Mouse (Mus musculus): ENCODE data around the gene Rab4b.

The Rab4b gene

GRCm38 (mm10) chr7:27159882-27160281 is 18.8 kb downstream of the Rab4b start:
- peak; percentile 91 for DNase-seq (ENCODE audit: low spot score)

- no peak for DNase-seq (ENCODE audit: low spot score)
These were observed 19.4 kb downstream of the Rab4b start for GRCm38 (mm10) chr7:27159256-27159655.

- DNase-seq (ENCODE audit: low spot score): no peak
These were observed 20.5 kb downstream of the Rab4b start for GRCm38 (mm10) chr7:27158171-27158570.

GRCm38 (mm10) chr7:27156005-27156404 is 22.7 kb downstream of the Rab4b start:
- no peak for DNase-seq (ENCODE audit: low spot score)

- DNase-seq (ENCODE audit: low spot score): peak; percentile 77
These were observed 25.4 kb downstream of the Rab4b start, which contains the start of gene Cyp2t4 for GRCm38 (mm10) chr7:27153205-27153764. TSS of gene Cyp2t4 (plus strand) at chr7:27153714.

- no peak for DNase-seq (ENCODE audit: low spot score)
These were observed 42.2 kb downstream of the Rab4b start for GRCm38 (mm10) chr7:27136410-27136996.

- no peak for DNase-seq (ENCODE audit: low spot score)
These were observed 44.9 kb downstream of the Rab4b start for GRCm38 (mm10) chr7:27133757-27134156.

- no peak for DNase-seq (ENCODE audit: low spot score)
These were observed 45.5 kb downstream of the Rab4b start for GRCm38 (mm10) chr7:27133156-27133555.

GRCm38 (mm10) chr7:27132588-27132987 is 46.1 kb downstream of the Rab4b start:
- no peak for DNase-seq (ENCODE audit: low spot score)

GRCm38 (mm10) chr7:27131387-27131786 is 47.3 kb downstream of the Rab4b start:
- no peak for DNase-seq (ENCODE audit: low spot score)

GRCm38 (mm10) chr7:27130521-27131370 is 48.0 kb downstream of the Rab4b start:
- DNase-seq (ENCODE audit: low spot score): no peak

- DNase-seq (ENCODE audit: low spot score): no peak
These were observed 48.9 kb downstream of the Rab4b start for GRCm38 (mm10) chr7:27129811-27130210.

GRCm38 (mm10) chr7:27128946-27129345 is 49.8 kb downstream of the Rab4b start:
- DNase-seq (ENCODE audit: low spot score): no peak

- peak; percentile 53 for DNase-seq (ENCODE audit: low spot score)
These were observed 50.5 kb downstream of the Rab4b start for GRCm38 (mm10) chr7:27128162-27128561.

- DNase-seq (ENCODE audit: low spot score): no peak
These were observed 53.7 kb downstream of the Rab4b start for GRCm38 (mm10) chr7:27124969-27125368.

- DNase-seq (ENCODE audit: low spot score): no peak
These were observed 54.3 kb downstream of the Rab4b start for GRCm38 (mm10) chr7:27124305-27124832.

- peak; percentile 51 for DNase-seq (ENCODE audit: low spot score)
These were observed 59.0 kb downstream of the Rab4b start, which contains the start of gene Cyp2f2 for GRCm38 (mm10) chr7:27119676-27120075. TSS of gene Cyp2f2 (plus strand) at chr7:27119909.

Measured in lung, postnatal 25 days (tissue).